Mouse (Mus musculus) heart, adult 11 months (tissue): ENCODE data around the gene Rsph6a.

ENCODE experiments used
- DNase-seq: peaks from one replicate; pipeline ENCODE4 v3.0.0; 2022

Rsph6a gene

DNA sequence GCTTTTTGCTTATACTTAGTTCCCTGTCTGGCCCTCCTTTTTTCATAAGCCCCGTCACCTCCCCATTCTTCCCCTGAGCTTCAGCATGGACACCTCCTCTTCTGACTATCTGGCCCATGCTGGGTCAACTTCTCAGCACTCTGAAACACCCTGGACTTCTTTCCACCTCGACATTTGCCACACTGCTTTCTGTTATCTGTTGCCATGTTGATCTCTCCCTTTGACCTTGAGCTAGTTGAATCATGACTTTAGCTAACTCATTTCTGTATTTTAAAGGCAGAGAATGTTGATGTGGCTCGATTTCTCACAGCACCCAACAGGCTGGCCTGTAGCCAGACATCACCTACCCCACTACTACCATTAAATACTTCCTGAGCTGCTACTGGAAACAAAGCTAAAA is 52.9 kb downstream of the Rsph6a start:
- no peak for DNase-seq

DNA sequence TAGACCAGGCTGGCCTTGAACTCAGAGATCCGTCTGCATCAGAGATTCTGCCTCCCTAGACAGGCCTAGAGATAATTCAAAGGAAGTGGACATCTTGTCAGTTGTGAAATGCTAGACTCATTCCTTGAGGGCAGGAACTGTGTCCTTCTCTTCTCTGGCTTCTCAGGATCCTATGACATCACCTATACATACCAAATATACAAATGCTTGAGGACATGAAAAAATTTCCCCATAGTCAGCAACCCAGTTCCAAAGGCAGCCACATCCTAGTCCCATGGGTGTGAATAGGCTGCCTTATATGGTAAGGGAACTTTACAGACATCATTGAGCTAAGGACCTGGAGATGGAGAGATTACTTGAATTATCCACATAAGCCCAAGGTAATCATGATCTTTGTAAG is 55.1 kb downstream of the Rsph6a start:
- DNase-seq, result no peak

DNA sequence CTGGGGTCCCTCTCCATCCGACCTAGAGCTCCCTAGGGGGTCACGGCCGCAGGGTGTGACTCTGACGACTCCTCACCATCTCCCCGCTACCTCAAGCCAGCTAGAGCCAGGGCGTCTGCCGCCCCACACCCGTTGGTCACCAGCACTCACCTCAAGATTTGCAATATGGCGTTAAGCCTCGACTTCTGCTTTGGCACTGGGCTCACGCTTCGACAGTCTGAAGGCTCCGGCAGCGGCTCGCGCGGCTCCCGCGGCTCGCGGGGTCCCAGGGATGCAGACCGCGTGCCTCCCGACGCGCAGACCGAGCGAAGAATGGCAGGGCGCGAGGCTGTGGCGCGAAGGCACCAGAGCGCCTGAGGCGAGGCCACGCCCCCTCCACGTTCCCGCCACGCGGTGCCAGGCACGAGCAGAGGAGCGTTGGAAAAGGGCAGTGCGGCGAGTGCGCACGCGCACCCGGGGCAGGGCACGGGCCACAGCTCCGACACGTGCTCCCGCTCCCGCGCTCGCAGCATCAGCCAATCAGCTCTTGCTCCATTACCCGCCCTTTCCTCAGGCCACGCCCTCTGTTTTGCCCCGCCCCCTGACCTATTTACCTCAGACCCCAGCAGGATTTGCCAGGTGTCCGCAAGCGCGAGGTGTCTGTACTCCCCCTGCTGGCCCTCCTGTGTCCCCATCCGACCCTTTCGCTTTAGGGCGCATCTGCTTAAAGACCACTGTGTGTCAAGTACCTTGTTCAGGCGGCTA is 63.7 kb downstream of the Rsph6a start, which contains the start of gene Gm4969:
Gm4969 (minus strand) TSS at position 341 of the 744 bp plus-strand sequence.
- DNase-seq, result peak; percentile 97

DNA sequence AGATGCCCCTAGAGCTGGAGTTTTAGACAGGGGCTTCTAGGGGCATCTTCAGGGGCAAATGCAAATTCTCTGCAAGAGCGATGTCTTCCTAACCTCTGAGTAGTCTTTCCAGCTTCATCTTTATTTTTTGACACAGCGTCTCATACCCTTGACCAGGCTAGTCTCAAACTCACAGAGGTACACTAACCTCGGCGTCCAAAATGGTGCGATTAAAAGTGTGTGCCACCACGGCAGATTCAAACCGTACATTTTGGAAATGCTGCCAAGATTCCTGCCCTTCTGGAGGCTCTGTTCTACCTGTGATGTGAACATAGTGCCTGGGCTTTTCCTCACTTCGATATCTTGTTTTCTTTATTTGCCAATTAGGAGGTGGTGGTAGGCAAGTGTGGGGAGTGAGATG is 64.6 kb downstream of the Rsph6a start:
- peak; percentile 93 for DNase-seq

DNA sequence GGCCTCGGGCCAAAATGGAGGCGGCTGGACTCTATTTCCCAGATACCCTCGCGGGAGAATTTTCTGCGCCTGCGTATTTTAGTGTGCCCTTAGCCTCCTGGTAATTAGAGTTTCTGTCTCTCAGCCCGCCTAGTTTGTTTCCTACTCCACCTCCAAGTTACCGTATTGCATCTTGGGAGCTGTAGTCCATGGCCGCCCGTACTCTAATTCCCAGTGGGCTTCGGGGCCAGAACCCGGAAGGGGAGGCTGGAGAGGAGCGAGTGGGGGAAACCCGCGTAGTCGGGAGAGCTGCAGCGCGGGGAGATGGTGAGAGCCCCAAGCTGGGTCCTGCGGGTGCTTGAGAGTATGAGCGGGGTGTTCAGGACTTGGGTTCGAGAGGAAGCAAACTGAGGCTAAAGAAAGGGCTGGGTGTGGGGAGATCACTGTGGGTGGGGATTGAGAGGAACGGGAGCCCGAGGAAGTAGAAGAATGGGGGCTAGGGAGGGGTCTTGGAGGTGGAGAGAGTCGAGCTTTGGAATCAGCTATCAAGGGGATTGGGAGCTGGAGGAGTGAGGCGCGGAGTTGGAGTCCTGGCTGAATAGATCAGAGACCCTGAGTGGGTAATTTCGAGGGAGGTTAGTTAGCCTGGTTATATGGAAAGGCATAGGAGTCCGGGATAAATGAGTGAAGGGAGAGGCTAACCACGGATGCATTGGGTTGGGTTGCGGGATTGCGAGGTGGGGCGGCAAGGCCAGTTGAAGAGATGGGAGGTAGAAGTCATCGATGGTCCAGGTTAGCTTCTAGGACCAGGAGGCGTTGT is 65.3 kb downstream of the Rsph6a start, which contains the start of gene Fbxo46:
Fbxo46 (plus strand) TSS at position 229 of the 799 bp plus-strand sequence.
- DNase-seq, result peak; percentile 100

DNA sequence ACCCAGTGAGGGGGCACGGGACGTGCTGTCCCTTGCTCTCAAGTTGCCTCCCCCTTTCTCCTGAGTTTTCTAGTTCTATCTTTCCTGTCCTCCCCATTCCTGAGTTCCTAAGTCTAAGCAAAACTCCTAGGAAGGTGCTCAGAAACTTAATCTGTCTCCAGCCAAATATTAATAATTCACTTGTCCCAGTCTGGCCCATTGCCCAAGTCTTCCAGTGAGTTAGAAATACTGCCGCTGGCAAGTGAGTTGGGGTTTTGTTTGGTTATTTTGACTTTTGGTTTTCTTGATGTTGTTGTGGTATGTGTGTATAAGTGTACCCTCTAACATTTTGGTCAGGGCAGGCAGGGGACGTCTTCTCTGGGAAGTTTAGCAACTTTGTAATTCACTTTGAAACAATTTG is 67.2 kb downstream of the Rsph6a start:
- no peak for DNase-seq
